Mouse (Mus musculus) 416B (cell line): ENCODE measurements at regions not wholly inside any gene's neighbourhood (a gene's known extent, or its start where the extent isn't known, plus 50 kb on each side); places are given as distances from the start of the nearest gene placed in this dataset.

Experiments used
- DNase-seq: peaks from one replicate; pipeline ENCODE4 v3.0.0; 2011; ENCODE audit warnings: low read depth

DNA sequence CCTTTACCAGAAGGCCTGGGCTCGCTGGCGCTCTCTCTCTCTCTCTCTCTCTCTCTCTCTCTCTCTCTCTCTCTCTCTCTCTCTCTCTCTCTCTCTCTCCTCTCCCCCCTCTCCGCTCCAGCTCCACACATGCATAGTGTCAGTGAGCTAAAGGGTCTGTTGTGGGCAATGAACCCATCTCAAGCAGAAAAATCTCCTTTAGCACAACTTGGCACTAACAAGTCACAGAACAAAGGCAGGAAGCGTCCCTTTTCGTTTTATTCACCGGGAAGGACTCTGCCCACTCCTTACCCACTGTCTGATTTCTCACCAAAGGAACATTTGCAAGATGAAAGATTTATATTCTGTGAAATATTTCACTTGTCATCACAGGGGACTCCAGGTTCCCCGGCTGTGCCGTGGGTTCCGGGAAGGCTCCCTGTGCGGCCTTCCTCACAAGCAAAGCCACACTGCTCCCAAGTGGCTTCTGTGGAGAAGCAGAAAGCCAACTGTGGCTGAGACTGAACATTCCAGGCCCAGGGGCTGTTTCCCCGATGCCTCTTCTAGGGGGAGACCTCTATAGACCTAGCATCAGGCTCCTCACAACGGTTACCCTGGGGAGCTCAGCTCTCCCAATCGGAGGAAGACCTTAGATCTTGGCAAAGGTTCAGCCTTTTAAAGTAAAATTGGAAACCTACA is 253.2 kb upstream of the Spred2 start:
- no peak for DNase-seq

- no peak for DNase-seq
These were observed 251.2 kb upstream of the Spred2 start for GRCm38 (mm10) chr11:19673012-19673411.

- DNase-seq: no peak
These were observed 247.7 kb upstream of the Spred2 start for GRCm38 (mm10) chr11:19676514-19676913.

DNA sequence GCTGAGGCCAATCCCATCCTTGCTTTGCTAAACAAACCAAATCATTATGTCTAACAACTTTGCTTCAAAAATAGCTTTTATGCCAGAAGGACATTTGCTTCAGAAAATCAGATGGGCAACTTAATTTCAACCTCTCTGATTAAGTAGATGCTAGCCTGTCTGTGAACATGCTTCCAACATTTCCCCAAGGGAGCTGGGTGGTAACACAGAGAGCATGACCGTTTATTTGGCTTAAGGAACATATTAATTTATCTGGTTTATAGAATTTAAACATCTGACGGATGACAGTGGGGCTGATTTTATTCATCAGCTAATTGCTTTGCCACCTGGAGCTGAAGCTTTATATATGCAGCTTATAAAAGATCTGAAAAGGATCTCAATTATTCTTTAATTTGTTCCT is 245.1 kb upstream of the Spred2 start:
- DNase-seq: no peak

GRCm38 (mm10) chr11:19679669-19680068 is 244.5 kb upstream of the Spred2 start:
- no peak for DNase-seq

DNA sequence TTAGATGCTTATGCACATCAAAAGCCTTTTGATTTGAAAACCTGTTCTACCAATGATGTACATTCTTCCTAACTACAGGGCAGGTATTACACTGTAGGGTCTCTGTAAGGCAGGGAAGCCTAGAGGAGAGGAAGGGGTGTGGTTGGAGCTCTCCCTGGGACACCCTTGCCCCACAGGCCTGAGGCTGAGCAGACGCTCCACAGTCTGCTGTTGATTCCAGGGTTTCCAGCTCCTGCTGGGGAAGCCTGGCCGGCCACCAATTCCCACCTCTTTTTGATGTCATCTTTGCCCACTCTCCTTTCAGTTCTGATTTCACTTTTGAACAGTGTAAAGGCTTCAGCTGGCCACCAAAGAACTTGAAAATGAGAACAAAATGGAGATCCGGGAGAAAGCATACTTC is 223.0 kb upstream of the Spred2 start:
- no peak for DNase-seq

DNA sequence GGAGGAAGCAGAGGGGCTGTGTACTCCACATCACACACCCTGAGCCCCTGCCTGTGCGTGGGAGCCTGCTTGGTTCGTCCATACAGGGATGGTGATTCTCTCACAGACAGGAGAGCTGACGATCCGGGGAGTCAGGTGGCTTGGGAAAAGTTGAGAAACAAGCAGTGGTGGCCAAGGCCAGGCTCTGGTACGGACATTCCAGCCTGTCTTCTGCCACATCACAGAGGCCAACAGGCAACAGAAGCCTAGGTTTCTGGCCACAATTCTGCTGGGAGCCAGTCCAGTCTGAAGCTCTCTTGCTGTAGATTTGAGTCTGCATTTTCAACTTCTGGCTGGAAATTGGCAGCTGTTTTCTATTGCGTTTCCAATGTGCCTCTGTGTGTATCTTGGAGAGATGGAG is 215.4 kb upstream of the Spred2 start:
- DNase-seq: no peak

GRCm38 (mm10) chr11:19709337-19709736 is 214.8 kb upstream of the Spred2 start:
- DNase-seq: no peak

GRCm38 (mm10) chr11:19713091-19713490 is 211.1 kb upstream of the Spred2 start:
- DNase-seq: no peak

DNA sequence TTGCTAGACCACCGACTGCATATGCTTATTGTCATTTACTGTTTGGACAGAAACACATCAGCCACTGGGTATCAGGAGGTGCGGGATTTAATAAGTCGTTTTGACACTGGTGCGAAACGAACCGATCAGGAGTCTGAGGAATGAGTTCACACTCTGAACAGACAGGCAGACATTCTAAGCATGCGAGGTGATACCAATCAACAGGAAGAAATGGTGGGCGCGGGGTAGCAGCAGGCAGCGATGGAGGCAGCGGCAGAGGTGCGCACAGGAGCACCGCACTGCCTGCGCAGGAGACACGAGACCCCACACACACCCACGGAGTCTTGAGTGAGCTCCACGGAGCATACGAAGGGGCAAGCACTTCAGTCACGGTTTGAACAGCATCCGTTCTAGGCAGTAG is 210.6 kb upstream of the Spred2 start:
- no peak for DNase-seq

GRCm38 (mm10) chr11:19714211-19714610 is 210.0 kb upstream of the Spred2 start:
- DNase-seq: peak; percentile 9

GRCm38 (mm10) chr11:19714888-19715595 is 209.1 kb upstream of the Spred2 start:
- no peak for DNase-seq

- no peak for DNase-seq
These were observed 206.0 kb upstream of the Spred2 start for GRCm38 (mm10) chr11:19718165-19718564.

- no peak for DNase-seq
These were observed 195.1 kb upstream of the Spred2 start for GRCm38 (mm10) chr11:19729031-19729430.

DNA sequence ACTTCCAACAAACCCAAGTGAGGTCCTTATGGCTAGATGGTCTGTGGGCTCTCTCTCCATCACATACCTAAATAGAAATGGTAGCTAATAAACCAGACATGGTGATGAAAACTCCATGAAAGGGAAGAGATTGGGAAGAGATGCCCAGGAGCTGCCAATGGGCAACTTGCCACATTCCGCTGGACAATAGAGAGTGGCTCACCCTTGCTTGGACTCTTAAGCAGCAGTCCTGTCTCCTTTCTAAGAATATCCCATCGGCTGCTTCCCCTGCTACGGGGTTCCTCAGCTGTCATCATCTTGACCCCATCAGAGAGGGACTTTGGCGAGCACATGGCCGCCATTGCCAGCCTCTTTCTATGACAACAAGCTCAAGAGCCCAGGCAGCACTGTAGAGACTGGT is 193.4 kb upstream of the Spred2 start:
- DNase-seq: no peak

DNA sequence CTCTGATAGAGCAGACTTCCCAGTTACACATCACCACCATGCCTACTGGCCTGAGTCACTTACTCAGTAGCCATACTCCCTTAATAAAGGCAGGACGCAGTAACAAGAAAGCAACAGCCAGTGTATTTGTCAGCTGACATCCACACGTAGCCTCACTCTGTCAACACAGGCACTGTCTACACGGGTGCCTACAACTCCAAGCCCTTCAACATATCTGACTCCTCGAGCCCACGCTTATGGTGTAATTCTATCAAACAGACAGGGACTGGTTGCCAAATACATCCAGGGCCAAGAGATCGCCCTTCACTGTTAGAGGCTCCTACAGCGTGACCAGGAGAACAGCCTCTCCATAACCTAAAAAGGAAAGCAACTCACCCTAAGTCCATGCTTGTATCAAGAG is 188.1 kb upstream of the Spred2 start:
- no peak for DNase-seq

- no peak for DNase-seq
These were observed 187.2 kb upstream of the Spred2 start for GRCm38 (mm10) chr11:19736926-19737325.

DNA sequence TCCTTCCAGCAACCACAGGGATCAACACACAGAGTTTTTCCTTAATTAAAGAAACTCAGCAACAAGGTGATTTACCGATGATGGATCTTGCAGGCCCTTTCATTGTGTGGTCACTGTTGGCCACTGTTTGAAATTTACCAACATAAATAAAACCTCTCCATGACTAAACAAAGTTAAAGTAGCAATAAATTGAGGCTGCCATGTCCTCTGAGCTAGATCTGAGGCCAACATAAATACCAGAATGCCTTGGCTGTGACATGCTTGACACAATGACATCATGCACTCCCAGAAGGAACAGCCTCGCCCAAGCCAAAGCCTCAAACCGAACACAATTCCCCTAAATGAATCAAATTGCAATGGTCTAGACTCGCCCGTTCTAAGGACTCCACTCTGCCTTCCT is 186.8 kb upstream of the Spred2 start:
- DNase-seq: no peak

DNA sequence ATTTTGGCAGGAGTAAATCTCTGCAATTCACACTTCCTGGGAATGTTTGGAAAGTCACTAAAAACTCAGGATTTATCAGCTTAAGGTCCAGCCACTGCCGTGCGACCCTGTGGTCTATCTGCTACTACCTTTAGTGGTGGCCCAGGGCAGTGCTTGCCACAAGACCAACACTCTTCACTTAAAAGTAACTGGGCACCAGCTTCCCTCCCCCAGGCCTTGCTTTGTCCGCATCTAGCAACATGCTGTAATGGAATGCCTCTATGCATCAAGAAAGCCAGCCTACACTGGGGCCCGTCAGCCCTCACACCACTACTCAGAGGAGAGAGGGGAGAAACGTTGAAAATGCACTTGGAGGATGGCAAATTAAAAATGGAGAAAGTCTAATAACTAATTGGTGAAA is 186.4 kb upstream of the Spred2 start:
- no peak for DNase-seq

- DNase-seq: no peak
These were observed 184.5 kb upstream of the Spred2 start for GRCm38 (mm10) chr11:19739527-19740151.

DNA sequence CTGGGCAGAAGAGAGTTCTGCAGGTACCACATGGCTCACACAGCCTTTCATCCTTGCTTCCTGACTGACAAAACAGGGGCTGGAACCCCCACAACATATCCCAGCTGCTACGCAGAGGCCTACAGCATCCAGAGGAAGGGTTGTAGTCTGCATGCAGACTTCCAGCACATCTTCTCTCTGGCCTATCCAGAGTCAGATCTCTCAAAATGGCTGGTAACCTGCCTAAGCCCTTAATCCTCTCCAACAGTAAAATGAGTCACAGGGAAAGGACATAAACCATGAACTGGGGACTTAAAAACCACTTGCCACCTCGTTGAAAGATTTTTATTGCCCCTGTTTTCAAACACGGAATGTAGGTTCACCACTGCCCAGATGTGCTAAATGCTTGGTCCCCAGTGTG is 183.6 kb upstream of the Spred2 start:
- DNase-seq: no peak

- DNase-seq: no peak
These were observed 176.8 kb upstream of the Spred2 start for GRCm38 (mm10) chr11:19747097-19747972.
